Mouse (Mus musculus) heart, postnatal 0 days (tissue): ENCODE results near the gene Cep295nl.

Source experiments
- CTCF ChIP-seq: IDR thresholded peaks from 2 replicates; pipeline ENCODE4 v1.5.1; 2016; ENCODE audit warnings: antibody characterized with exemption, control low read depth, low read depth
- EP300 ChIP-seq: IDR thresholded peaks from 2 replicates; pipeline ENCODE4 v1.6.1; 2016; ENCODE audit warnings: antibody characterized with exemption, low read depth

GRCm38 (mm10) chr11:118343629-118344028, 1.3 kb upstream of the Cep295nl start:
- TF ChIP-seq CTCF (no peak), EP300 (no peak)
